Comparison of ENCODE assay signal across 10 mouse cellular contexts in genomic region chr2:167804493-167805227, GRCm38 (mm10).
DNase-seq lines count a peak whose midpoint lies in the region; ATAC-seq and TF ChIP-seq lines count a peak whose summit lies in the region.
"Had no signal": no experiment of that assay in that cellular context is flagged by ENCODE, and none has a peak within 500 bp of the region (broad histone marks: within the 10 kb centered on the region; RNA-seq: fewer than 3 reads in every experiment).

No protein-coding gene starts in this region.

- TF ChIP-seq CTCF in bone marrow, adult 2 months (IDR thresholded peaks at IDR 0.05; ENCODE audit: control insufficient read depth, insufficient read depth, low read length), result no peak

- TF ChIP-seq POLR2A in bone marrow, adult 2 months (IDR thresholded peaks at IDR 0.05; ENCODE audit: borderline replicate concordance, control insufficient read depth, low read depth, low read length), result no peak

- no peak for DNase-seq in heart, postnatal 36 days
- DNase-seq in liver, embryonic 13.5 days, result no peak
- DNase-seq in spleen, postnatal 4 days (ENCODE audit: low spot score in 2 of 2), result peak; percentile 29 to 71
- no peak for DNase-seq in hindbrain, embryonic 10.5 days (ENCODE audit: low spot score)
- DNase-seq in gastrocnemius, postnatal 25 days, result no peak
- no peak for DNase-seq in ovary, postnatal 36 days (ENCODE audit: low spot score)
- DNase-seq: lung, postnatal 10 days had no signal

- ATAC-seq in heart, embryonic 13.5 days (ENCODE audit: extremely low read depth, insufficient number of reproducible peaks, low FRiP score, low TSS enrichment), result no peak
- ATAC-seq in liver, embryonic 13.5 days (ENCODE audit: low read depth), result no peak

- no peak overlapping the region for H3K4me3 ChIP-seq in heart, embryonic 13.5 days
- peak overlapping the region; percentile 52 for H3K4me3 ChIP-seq in bone marrow, adult 2 months (replicated peaks; ENCODE audit: control insufficient read depth, low read depth, low read length)
- no peak overlapping the region for H3K4me3 ChIP-seq in liver, embryonic 13.5 days (replicated peaks)
- H3K4me3 ChIP-seq in hindbrain, embryonic 10.5 days, result no peak overlapping the region
- H3K4me3 ChIP-seq: hindbrain, embryonic 15.5 days had no signal

- H3K27me3 ChIP-seq in heart, embryonic 13.5 days (replicated peaks), result no peaks in the 10 kb centered on the region
- no peaks in the 10 kb centered on the region for H3K27me3 ChIP-seq in liver, embryonic 13.5 days
- H3K27me3 ChIP-seq in hindbrain, embryonic 10.5 days (ENCODE audit: insufficient read depth, poor library complexity, severe bottlenecking), result no peaks in the 10 kb centered on the region
- H3K27me3 ChIP-seq: hindbrain, embryonic 15.5 days had no signal

- H3K9ac ChIP-seq in heart, embryonic 13.5 days, result no peak overlapping the region
- H3K9ac ChIP-seq in liver, embryonic 13.5 days, result peak overlapping the region; percentile 26; the same call in 1 of the 2 replicates
- H3K9ac ChIP-seq: hindbrain, embryonic 15.5 days had no signal

- H3K4me1 ChIP-seq in heart, embryonic 13.5 days, result peaks cover 47% of the 10 kb centered on the region
- peaks cover 13% of the 10 kb centered on the region for H3K4me1 ChIP-seq in bone marrow, adult 2 months (ENCODE audit: control insufficient read depth, insufficient read depth, low read length)
- peaks cover 52% of the 10 kb centered on the region for H3K4me1 ChIP-seq in liver, embryonic 13.5 days (replicated peaks)
- peaks cover 26% of the 10 kb centered on the region for H3K4me1 ChIP-seq in hindbrain, embryonic 10.5 days (replicated peaks)
- H3K4me1 ChIP-seq: hindbrain, embryonic 15.5 days had no signal

- no peaks in the 10 kb centered on the region for H3K9me3 ChIP-seq in heart, embryonic 13.5 days
- H3K9me3 ChIP-seq in liver, embryonic 13.5 days (replicated peaks), result no peaks in the 10 kb centered on the region
- no peaks in the 10 kb centered on the region for H3K9me3 ChIP-seq in hindbrain, embryonic 10.5 days
- H3K9me3 ChIP-seq: hindbrain, embryonic 15.5 days had no signal

- no peak overlapping the region for H3K4me2 ChIP-seq in heart, embryonic 13.5 days
- peak overlapping the region; percentile 30 for H3K4me2 ChIP-seq in liver, embryonic 13.5 days
- H3K4me2 ChIP-seq: hindbrain, embryonic 15.5 days had no signal

- H3K36me3 ChIP-seq in heart, embryonic 13.5 days, result no peaks in the 10 kb centered on the region
- H3K36me3 ChIP-seq in liver, embryonic 13.5 days, result no peaks in the 10 kb centered on the region
- H3K36me3 ChIP-seq in hindbrain, embryonic 10.5 days, result no peaks in the 10 kb centered on the region
- H3K36me3 ChIP-seq: hindbrain, embryonic 15.5 days had no signal

- peak overlapping the region; percentile 30; the same call in 1 of the 2 replicates for H3K27ac ChIP-seq in heart, embryonic 13.5 days (replicated peaks)
- H3K27ac ChIP-seq in bone marrow, adult 2 months (ENCODE audit: control insufficient read depth, insufficient read depth, low read depth, low read length, poor library complexity), result peak overlapping the region; percentile 91
- H3K27ac ChIP-seq in liver, embryonic 13.5 days, result peak overlapping the region; percentile 76
- H3K27ac ChIP-seq in hindbrain, embryonic 10.5 days, result no peak overlapping the region
- H3K27ac ChIP-seq: hindbrain, embryonic 15.5 days had no signal

- 54% methylated on average over 18 of the region's 18 CpGs for WGBS in heart, embryonic 13.5 days
- WGBS in bone marrow, adult 2 months, result 2% methylated on average over 18 of the region's 18 CpGs
- WGBS in liver, embryonic 13.5 days (ENCODE audit: insufficient replicate concordance), result 16% methylated on average over 18 of the region's 18 CpGs
- WGBS in hindbrain, embryonic 10.5 days, result 68% methylated on average over 18 of the region's 18 CpGs

- intact Hi-C loops in heart, postnatal 36 days (cut with DNase I), result no loop called here

Comparison
In these comparisons a context has a peak if more than half of its experiments do, and no peak if none do; other contexts are left out.
1. DNase-seq: peak in spleen, postnatal 4 days (2 of 2); none in heart, postnatal 36 days (0 of 2), liver, embryonic 13.5 days (single experiment), hindbrain, embryonic 10.5 days (single experiment), gastrocnemius, postnatal 25 days (single experiment) and ovary, postnatal 36 days (single experiment).